Mouse (Mus musculus): ENCODE data around the gene Rdm1. TPM values are rescaled to one million over a fixed set of nuclear protein-coding genes. Genes with fewer than 3 reads are reported as not detected.

The Rdm1 gene
- total and polyA plus RNA-seq, 3 experiments, result 6.5 to 6.8 TPM; not detected in 1

- no peak for DNase-seq (ENCODE audit: low read depth, low spot score)
- no peak overlapping the region for H3K4me3 ChIP-seq (ENCODE audit: control insufficient read depth in 1 of 2, insufficient read depth in 1 of 2, low read depth in 2 of 2, low read length in 2 of 2)
These were observed 45.8 kb upstream of the Rdm1 start for GRCm38 (mm10) chr11:101581081-101581764.

GRCm38 (mm10) chr11:101582054-101583035 lies 44.6 kb upstream of the Rdm1 start, which contains the start of gene Tmem106a:
Gene Tmem106a, plus strand, starts transcription at chr11:101582242.
- Histone ChIP-seq H3K79me2 (ENCODE audit: control insufficient read depth, insufficient read depth, low read length, poor library complexity) (no peaks in the 10 kb centered on the region), H3K4me3 (ENCODE audit: control insufficient read depth in 1 of 2, insufficient read depth in 1 of 2, low read depth in 2 of 2, low read length in 2 of 2) (peak within 1 kb of the TSS; percentile 83 to 84), H3K4me1 (ENCODE audit: control insufficient read depth in 1 of 2, insufficient read depth in 2 of 2, low read length in 2 of 2) (peaks cover 3 to 5% of the 10 kb centered on the region in 2 experiments), H3K27me3 (ENCODE audit: control insufficient read depth in 1 of 2, insufficient read depth in 2 of 2, low read length in 2 of 2) (no peaks in the 10 kb centered on the region), H3K36me3 (ENCODE audit: control insufficient read depth in 1 of 2, insufficient read depth in 2 of 2, low read length in 2 of 2) (peaks cover 7 to 8% of the 10 kb centered on the region in 2 experiments; a peak in 3 of 4 replicates), H3K27ac (ENCODE audit: control insufficient read depth, low read depth, low read length) (peak within 1 kb of the TSS; percentile 58), H3K9me3 (replicated peaks; ENCODE audit: insufficient read depth, low read length) (no peaks in the 10 kb centered on the region), H3K9ac (ENCODE audit: control insufficient read depth, low read depth, low read length, poor library complexity, severe bottlenecking) (peak within 1 kb of the TSS; percentile 73)
- DNase-seq (ENCODE audit: low read depth, low spot score), result peak; percentile 90
- TF ChIP-seq CTCF (IDR thresholded peaks at IDR 0.05 in 2 of 3, conservative IDR thresholded peaks at IDR 0.05 in 1 of 3; ENCODE audit: control insufficient read depth in 1 of 3, insufficient read depth in 1 of 3, low read depth in 2 of 3, low read length in 3 of 3, poor library complexity in 1 of 3, severe bottlenecking in 1 of 3) (no peak), NELFE (IDR thresholded peaks at IDR 0.05; ENCODE audit: low read depth, low read length) (no peak; the same call in 1 of the 2 replicates), TBP (IDR thresholded peaks at IDR 0.05; ENCODE audit: low read depth, low read length) (0 out of 2 replicates have a peak, but pooled peaks have one; percentile 35), SIN3A (IDR thresholded peaks at IDR 0.05; ENCODE audit: low read length) (peak; percentile 58), GABPA (IDR thresholded peaks at IDR 0.05; ENCODE audit: low read depth, low read length) (no peak), ZKSCAN1 (IDR thresholded peaks at IDR 0.05; ENCODE audit: low read depth, low read length) (no peak), BHLHE40 (IDR thresholded peaks at IDR 0.05; ENCODE audit: borderline replicate concordance, low read depth, low read length) (no peak), USF1 (IDR thresholded peaks at IDR 0.05; ENCODE audit: low read depth, low read length) (no peak), ZC3H11A (IDR thresholded peaks at IDR 0.05; ENCODE audit: low read depth, low read length) (no peak), MXI1 (IDR thresholded peaks at IDR 0.05; ENCODE audit: low read depth, low read length) (peak; percentile 63), KAT2A (conservative IDR thresholded peaks at IDR 0.05; ENCODE audit: low read depth, low read length) (no peak), CHD1 (IDR thresholded peaks at IDR 0.05; ENCODE audit: low read depth, low read length) (no peak), USF2 (IDR thresholded peaks at IDR 0.05; ENCODE audit: borderline replicate concordance in 1 of 2, insufficient read depth in 1 of 2, low read depth in 1 of 2, low read length in 2 of 2) (no peak), MYB (IDR thresholded peaks at IDR 0.05; ENCODE audit: low read depth, low read length) (no peak), RCOR1 (IDR thresholded peaks at IDR 0.05; ENCODE audit: low read depth, low read length) (no peak), RAD21 (IDR thresholded peaks at IDR 0.05; ENCODE audit: low read depth, low read length) (no peak), GATA1 (IDR thresholded peaks at IDR 0.05; ENCODE audit: low read depth, low read length) (no peak), CHD2 (IDR thresholded peaks at IDR 0.05; ENCODE audit: low read length) (no peak), HCFC1 (IDR thresholded peaks at IDR 0.05; ENCODE audit: low read depth, low read length) (peak; percentile 62; the same call in 1 of the 2 replicates), MAZ (IDR thresholded peaks at IDR 0.05; ENCODE audit: low read depth, low read length) (0 out of 2 replicates have a peak, but pooled peaks have one; percentile 45), JUND (IDR thresholded peaks at IDR 0.05; ENCODE audit: low read depth, low read length) (no peak; the same call in 1 of the 2 replicates), ZMIZ1 (IDR thresholded peaks at IDR 0.05; ENCODE audit: low read depth, low read length) (no peak), POLR2AphosphoS2 (IDR thresholded peaks at IDR 0.05; ENCODE audit: low read length) (peak; percentile 59; the same call in 1 of the 2 replicates)

More at GRCm38 (mm10) chr11:101581081-101581764, 45.8 kb upstream of the Rdm1 start:
- H3K27me3 ChIP-seq (ENCODE audit: control insufficient read depth in 1 of 2, insufficient read depth in 2 of 2, low read length in 2 of 2), result no peaks in the 10 kb centered on the region
- H3K4me1 ChIP-seq (ENCODE audit: control insufficient read depth in 1 of 2, insufficient read depth in 2 of 2, low read length in 2 of 2), result peaks cover 3 to 5% of the 10 kb centered on the region in 2 experiments
- TF ChIP-seq CTCF (IDR thresholded peaks at IDR 0.05 in 2 of 3, conservative IDR thresholded peaks at IDR 0.05 in 1 of 3; ENCODE audit: control insufficient read depth in 1 of 3, insufficient read depth in 1 of 3, low read depth in 2 of 3, low read length in 3 of 3, poor library complexity in 1 of 3, severe bottlenecking in 1 of 3) (no peak), RCOR1 (IDR thresholded peaks at IDR 0.05; ENCODE audit: low read depth, low read length) (no peak), POLR2A (IDR thresholded peaks at IDR 0.05; ENCODE audit: control insufficient read depth in 1 of 2, insufficient read depth in 1 of 2, low read depth in 1 of 2, low read length in 2 of 2, poor library complexity in 1 of 2) (no peak), USF1 (IDR thresholded peaks at IDR 0.05; ENCODE audit: low read depth, low read length) (no peak), MEF2A (IDR thresholded peaks at IDR 0.05; ENCODE audit: extremely low read depth, insufficient replicate concordance, low read depth, low read length, poor library complexity, severe bottlenecking) (no peak), MAFK (IDR thresholded peaks at IDR 0.05; ENCODE audit: borderline replicate concordance, low read depth, low read length) (no peak), BHLHE40 (IDR thresholded peaks at IDR 0.05; ENCODE audit: borderline replicate concordance, low read depth, low read length) (no peak), ZNF384 (IDR thresholded peaks at IDR 0.05; ENCODE audit: low read depth, low read length) (no peak), GABPA (IDR thresholded peaks at IDR 0.05; ENCODE audit: low read depth, low read length) (no peak), TAL1 (IDR thresholded peaks at IDR 0.05; ENCODE audit: low read length) (no peak), GATA1 (IDR thresholded peaks at IDR 0.05; ENCODE audit: low read depth, low read length) (no peak)
- no peak overlapping the region for H3K27ac ChIP-seq (ENCODE audit: control insufficient read depth, low read depth, low read length)
- peaks cover 8 to 11% of the 10 kb centered on the region in 2 experiments; a peak in 3 of 4 replicates for H3K36me3 ChIP-seq (ENCODE audit: control insufficient read depth in 1 of 2, insufficient read depth in 2 of 2, low read length in 2 of 2)
- no peaks in the 10 kb centered on the region for H3K79me2 ChIP-seq (ENCODE audit: control insufficient read depth, insufficient read depth, low read length, poor library complexity)
- no peak overlapping the region for H3K9ac ChIP-seq (ENCODE audit: control insufficient read depth, low read depth, low read length, poor library complexity, severe bottlenecking)
- no peaks in the 10 kb centered on the region for H3K9me3 ChIP-seq (replicated peaks; ENCODE audit: insufficient read depth, low read length)
